Mouse (Mus musculus) MEL (cell line): ENCODE measurements at regions not wholly inside any gene's neighbourhood (a gene's known extent, or its start where the extent isn't known, plus 50 kb on each side); places are given as distances from the start of the nearest gene placed in this dataset.
"Not testable (repeated sequence)": the region's sequence is repeated elsewhere in the genome, so short reads cannot be mapped to it uniquely, and the experiment has no call there.

Source experiments
- DNase-seq: peaks from one replicate; pipeline ENCODE4 v3.0.0; 2011; ENCODE audit warnings: low read depth, low spot score
- H3K27ac ChIP-seq: 2 replicates; pipeline ENCODE4 v1.5.1; 2012; ENCODE audit warnings: low read depth, mild to moderate bottlenecking, control low read depth, low read length, moderate library complexity; ENCODE audit not compliant: control insufficient read depth
- H3K27me3 ChIP-seq, 2 experiments: fragments of 150-350 bp in 1 of 2; sonication (generic) in 1 of 2; 2 replicates each; pipeline ENCODE4 v1.6.1; 2012; ENCODE audit warnings: low read length in 2 of 2, mild to moderate bottlenecking in 2 of 2, improper control_type of control experiment in 1 of 2, moderate library complexity in 1 of 2; ENCODE audit not compliant: insufficient read depth in 2 of 2, control insufficient read depth in 1 of 2
- H3K36me3 ChIP-seq, 2 experiments: 2 replicates each; pipeline ENCODE4 v1.6.1; 2012 to 2014; ENCODE audit warnings: low read length in 2 of 2, improper control_type of control experiment in 1 of 2, inconsistent platforms in 1 of 2, mild to moderate bottlenecking in 1 of 2; ENCODE audit not compliant: insufficient read depth in 2 of 2, control insufficient read depth in 1 of 2
- H3K4me1 ChIP-seq, 2 experiments: fragments of 150-350 bp in 1 of 2; sonication (generic) in 1 of 2; 2 replicates each; pipeline ENCODE4 v1.6.1; 2012; ENCODE audit warnings: low read length in 2 of 2, improper control_type of control experiment in 1 of 2, mild to moderate bottlenecking in 1 of 2; ENCODE audit not compliant: insufficient read depth in 2 of 2, control insufficient read depth in 1 of 2
- H3K4me3 ChIP-seq, 2 experiments: fragments of 150-350 bp in 1 of 2; sonication (generic) in 1 of 2; 2 replicates each; pipeline ENCODE4 v1.5.1; 2012; ENCODE audit warnings: low read depth in 2 of 2, low read length in 2 of 2, mild to moderate bottlenecking in 2 of 2, moderate library complexity in 2 of 2, control low read depth in 1 of 2, improper control_type of control experiment in 1 of 2; ENCODE audit not compliant: control insufficient read depth in 1 of 2, insufficient read depth in 1 of 2
- H3K79me2 ChIP-seq: 2 replicates; pipeline ENCODE4 v1.6.1; 2012; ENCODE audit warnings: mild to moderate bottlenecking, low read length, moderate library complexity; ENCODE audit not compliant: control insufficient read depth, poor library complexity, insufficient read depth
- H3K9ac ChIP-seq: 2 replicates; pipeline ENCODE4 v1.6.1; 2012; ENCODE audit warnings: low read depth, mild to moderate bottlenecking, control low read depth, low read length, moderate library complexity; ENCODE audit not compliant: control insufficient read depth, poor library complexity, severe bottlenecking
- H3K9me3 ChIP-seq: fragments of 150-350 bp; sonication (generic); replicated peaks from 2 replicates; pipeline ENCODE4 v1.6.1; 2012; ENCODE audit warnings: mild to moderate bottlenecking, low read length, improper control_type of control experiment, moderate library complexity; ENCODE audit not compliant: insufficient read depth
- CHD1 ChIP-seq: IDR thresholded peaks from 2 replicates; pipeline ENCODE4 v1.6.1; 2012; ENCODE audit warnings: low read depth, mild to moderate bottlenecking, inconsistent platforms, low read length, improper control_type of control experiment
- CHD2 ChIP-seq: IDR thresholded peaks from 2 replicates; pipeline ENCODE4 v1.6.1; 2011; ENCODE audit warnings: low read length, improper control_type of control experiment
- E2F4 ChIP-seq: IDR thresholded peaks from 2 replicates; pipeline ENCODE4 v1.6.1; 2011; ENCODE audit warnings: low read depth, low read length, improper control_type of control experiment, borderline replicate concordance
- EP300 ChIP-seq, 2 experiments: IDR thresholded peaks; 2 replicates each; pipeline ENCODE4 v1.6.1; 2011; ENCODE audit warnings: improper control_type of control experiment in 2 of 2, low read length in 2 of 2, low read depth in 1 of 2, mild to moderate bottlenecking in 1 of 2
- ETS1 ChIP-seq: IDR thresholded peaks from 2 replicates; pipeline ENCODE4 v1.6.1; 2012; ENCODE audit warnings: low read depth, mild to moderate bottlenecking, inconsistent platforms, low read length, improper control_type of control experiment, moderate library complexity
- GABPA ChIP-seq: IDR thresholded peaks from 2 replicates; pipeline ENCODE4 v1.6.1; 2012; ENCODE audit warnings: low read depth, mild to moderate bottlenecking, inconsistent platforms, low read length, improper control_type of control experiment, moderate library complexity
- GATA1 ChIP-seq: IDR thresholded peaks from 2 replicates; pipeline ENCODE4 v1.6.1; 2011; ENCODE audit warnings: low read depth, low read length, improper control_type of control experiment
- JUND ChIP-seq: IDR thresholded peaks from 2 replicates; pipeline ENCODE4 v1.6.1; 2011; ENCODE audit warnings: low read depth, mild to moderate bottlenecking, improper control_type of control experiment, low read length
- MAZ ChIP-seq: IDR thresholded peaks from 2 replicates; pipeline ENCODE4 v1.6.1; 2012; ENCODE audit warnings: low read depth, mild to moderate bottlenecking, inconsistent platforms, low read length, improper control_type of control experiment
- MEF2A ChIP-seq: IDR thresholded peaks from 2 replicates; pipeline ENCODE4 v1.6.1; 2014; ENCODE audit warnings: low read depth, mild to moderate bottlenecking, inconsistent platforms, low read length, improper control_type of control experiment; ENCODE audit not compliant: poor library complexity, insufficient replicate concordance, severe bottlenecking; ENCODE audit errors: extremely low read depth
- MXI1 ChIP-seq: IDR thresholded peaks from 2 replicates; pipeline ENCODE4 v1.6.1; 2011; ENCODE audit warnings: mild to moderate bottlenecking, low read depth, low read length, improper control_type of control experiment
- POLR2AphosphoS2 ChIP-seq: IDR thresholded peaks from 2 replicates; pipeline ENCODE4 v1.6.1; 2011; ENCODE audit warnings: low read length, improper control_type of control experiment
- POLR2AphosphoS5 ChIP-seq: IDR thresholded peaks from 2 replicates; pipeline ENCODE4 v1.6.1; 2012; ENCODE audit warnings: low read depth, borderline replicate concordance, mild to moderate bottlenecking, inconsistent platforms, low read length, moderate library complexity, mixed read lengths
- SIN3A ChIP-seq: IDR thresholded peaks from 2 replicates; pipeline ENCODE4 v1.6.1; 2012; ENCODE audit warnings: low read length, improper control_type of control experiment, inconsistent platforms
- TBP ChIP-seq: IDR thresholded peaks from 2 replicates; pipeline ENCODE4 v1.8.0; 2011; ENCODE audit warnings: low read depth, low read length, improper control_type of control experiment
- UBTF ChIP-seq: IDR thresholded peaks from 2 replicates; pipeline ENCODE4 v1.6.1; 2012; ENCODE audit warnings: low read depth, mild to moderate bottlenecking, inconsistent platforms, low read length, improper control_type of control experiment, moderate library complexity, borderline replicate concordance; ENCODE audit not compliant: insufficient read depth
- USF2 ChIP-seq, 2 experiments: IDR thresholded peaks; 2 replicates each; pipeline ENCODE4 v1.6.1; 2011 to 2012; ENCODE audit warnings: improper control_type of control experiment in 2 of 2, low read length in 2 of 2, borderline replicate concordance in 1 of 2, inconsistent platforms in 1 of 2, low read depth in 1 of 2, mild to moderate bottlenecking in 1 of 2; ENCODE audit not compliant: insufficient read depth in 1 of 2
- ZKSCAN1 ChIP-seq: IDR thresholded peaks from 2 replicates; pipeline ENCODE4 v1.6.1; 2012; ENCODE audit warnings: low read depth, mild to moderate bottlenecking, inconsistent platforms, low read length, improper control_type of control experiment, moderate library complexity
- ZMIZ1 ChIP-seq: IDR thresholded peaks from 2 replicates; pipeline ENCODE4 v1.6.1; 2012; ENCODE audit warnings: low read depth, mild to moderate bottlenecking, inconsistent platforms, low read length, improper control_type of control experiment, moderate library complexity
- ZNF384 ChIP-seq: IDR thresholded peaks from 2 replicates; pipeline ENCODE4 v1.6.1; 2012; ENCODE audit warnings: low read depth, mild to moderate bottlenecking, inconsistent platforms, low read length, improper control_type of control experiment

DNA sequence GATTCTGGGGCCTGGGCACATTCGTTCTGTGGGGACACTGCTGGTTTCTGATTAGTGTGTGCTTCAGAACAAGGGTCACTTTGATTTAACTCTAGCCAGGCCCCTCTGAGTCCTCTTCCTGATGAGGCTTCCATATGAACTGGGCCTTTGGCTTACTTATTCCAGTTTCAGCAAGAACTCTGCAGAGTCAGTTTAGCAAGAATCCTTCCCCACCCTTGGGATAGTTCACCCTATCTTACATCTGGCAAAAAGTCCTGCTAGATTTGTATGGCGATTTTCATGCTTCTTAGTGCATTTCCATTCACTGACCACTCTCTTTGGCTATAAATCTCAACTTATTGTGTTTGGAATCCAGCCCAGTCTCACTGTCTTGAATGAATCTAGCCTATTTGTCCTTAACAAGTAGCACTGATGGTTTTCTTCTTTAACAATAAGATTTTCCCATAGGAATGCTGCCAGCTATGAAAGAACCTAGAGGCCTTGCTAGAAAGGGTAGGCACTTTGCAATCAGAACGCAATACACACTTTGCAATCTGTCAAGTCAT is 338.8 kb upstream of the Nox3 start:
- Histone ChIP-seq H3K79me2 (no peaks in the 10 kb centered on the region), H3K9me3 (no peaks in the 10 kb centered on the region), H3K9ac (no peak overlapping the region), H3K4me3 (no peak overlapping the region), H3K27me3 (no peaks in the 10 kb centered on the region), H3K27ac (no peak overlapping the region), H3K4me1 (no peaks in the 10 kb centered on the region), H3K36me3 (no peaks in the 10 kb centered on the region)
- TF ChIP-seq GABPA (no peak), UBTF (no peak), ZMIZ1 (no peak), EP300 (IDR thresholded peaks at IDR 0.05; ENCODE audit: low read depth in 1 of 2, low read length in 2 of 2) (no peak), POLR2AphosphoS2 (no peak), CHD1 (no peak), ETS1 (no peak), E2F4 (no peak), MEF2A (no peak), POLR2AphosphoS5 (no peak), JUND (no peak), USF2 (IDR thresholded peaks at IDR 0.05; ENCODE audit: borderline replicate concordance in 1 of 2, insufficient read depth in 1 of 2, low read depth in 1 of 2, low read length in 2 of 2) (no peak), ZNF384 (no peak)
- DNase-seq, result no peak

DNA sequence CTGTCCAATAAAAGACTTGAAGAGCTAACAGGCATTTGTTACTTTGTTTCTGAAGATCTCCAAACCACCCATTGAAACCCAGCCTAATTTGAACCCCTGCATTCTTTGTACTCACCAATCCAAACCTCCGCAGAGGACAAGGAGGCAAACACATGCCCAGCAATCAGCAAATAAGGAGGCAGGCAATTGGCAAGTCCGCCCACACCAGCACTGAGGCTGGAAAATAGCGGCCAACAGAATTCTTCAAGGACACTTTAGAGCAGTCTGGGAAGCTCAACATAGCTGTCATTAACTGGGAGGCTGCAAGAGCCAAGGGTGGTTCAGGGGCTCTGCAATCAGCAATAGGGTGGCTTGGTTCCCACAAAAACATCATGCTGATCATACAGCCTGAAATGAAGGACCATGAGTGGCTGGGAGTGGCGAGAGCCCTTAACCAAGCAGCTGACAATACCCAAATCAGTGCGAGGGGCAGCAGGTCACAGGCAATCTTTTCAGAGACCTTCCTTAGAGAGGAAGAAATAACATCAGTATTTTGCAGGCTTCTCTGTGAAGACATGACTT is 344.1 kb upstream of the Nox3 start:
- Histone ChIP-seq H3K9me3 (no peaks in the 10 kb centered on the region), H3K27me3 (no peaks in the 10 kb centered on the region), H3K36me3 (no peaks in the 10 kb centered on the region), H3K27ac (no peak overlapping the region), H3K4me3 (no peak overlapping the region), H3K9ac (no peak overlapping the region), H3K79me2 (no peaks in the 10 kb centered on the region), H3K4me1 (no peaks in the 10 kb centered on the region)
- TF ChIP-seq JUND (no peak), POLR2AphosphoS2 (no peak), MXI1 (no peak), GATA1 (no peak), EP300 (IDR thresholded peaks at IDR 0.05; ENCODE audit: low read depth in 1 of 2, low read length in 2 of 2) (no peak), CHD2 (no peak), MEF2A (no peak), CHD1 (no peak), SIN3A (no peak), MAZ (no peak), TBP (no peak), ZKSCAN1 (no peak)
- DNase-seq, result no peak

DNA sequence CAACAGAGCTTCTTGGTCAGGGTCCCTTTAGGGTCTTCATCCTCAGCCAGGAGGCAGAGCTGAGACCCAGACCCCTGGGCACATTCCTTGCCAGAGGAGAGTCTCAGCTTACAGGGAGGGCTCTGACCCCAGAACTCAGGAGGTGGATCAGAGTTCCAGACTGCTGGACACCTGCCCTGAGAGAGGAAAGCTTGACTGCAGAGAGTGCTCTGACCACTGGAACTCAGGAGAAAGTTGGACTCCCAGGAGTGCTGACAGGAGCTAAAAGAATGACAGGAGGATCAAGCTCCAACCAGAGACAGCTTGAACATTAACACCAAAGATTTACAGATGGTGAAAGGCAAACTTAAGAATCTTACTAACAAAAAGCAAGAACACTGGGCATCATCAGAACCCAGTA is 364.1 kb upstream of the Nox3 start:
- H3K9me3 ChIP-seq, H3K9ac ChIP-seq, H3K4me3 ChIP-seq, DNase-seq, H3K79me2 ChIP-seq, H3K27ac ChIP-seq, H3K4me1 ChIP-seq, H3K27me3 ChIP-seq, H3K36me3 ChIP-seq: not testable (repeated sequence)
